Mouse (Mus musculus): Measurements from ENCODE around the gene Slc35e2.
A peak's percentile ranks its signal among the peaks of the same experiment; 100 is the strongest.
"Not testable (repeated sequence)": the region's sequence is repeated elsewhere in the genome, so short reads cannot be mapped to it uniquely, and the experiment has no call there.

Slc35e2 gene

DNA sequence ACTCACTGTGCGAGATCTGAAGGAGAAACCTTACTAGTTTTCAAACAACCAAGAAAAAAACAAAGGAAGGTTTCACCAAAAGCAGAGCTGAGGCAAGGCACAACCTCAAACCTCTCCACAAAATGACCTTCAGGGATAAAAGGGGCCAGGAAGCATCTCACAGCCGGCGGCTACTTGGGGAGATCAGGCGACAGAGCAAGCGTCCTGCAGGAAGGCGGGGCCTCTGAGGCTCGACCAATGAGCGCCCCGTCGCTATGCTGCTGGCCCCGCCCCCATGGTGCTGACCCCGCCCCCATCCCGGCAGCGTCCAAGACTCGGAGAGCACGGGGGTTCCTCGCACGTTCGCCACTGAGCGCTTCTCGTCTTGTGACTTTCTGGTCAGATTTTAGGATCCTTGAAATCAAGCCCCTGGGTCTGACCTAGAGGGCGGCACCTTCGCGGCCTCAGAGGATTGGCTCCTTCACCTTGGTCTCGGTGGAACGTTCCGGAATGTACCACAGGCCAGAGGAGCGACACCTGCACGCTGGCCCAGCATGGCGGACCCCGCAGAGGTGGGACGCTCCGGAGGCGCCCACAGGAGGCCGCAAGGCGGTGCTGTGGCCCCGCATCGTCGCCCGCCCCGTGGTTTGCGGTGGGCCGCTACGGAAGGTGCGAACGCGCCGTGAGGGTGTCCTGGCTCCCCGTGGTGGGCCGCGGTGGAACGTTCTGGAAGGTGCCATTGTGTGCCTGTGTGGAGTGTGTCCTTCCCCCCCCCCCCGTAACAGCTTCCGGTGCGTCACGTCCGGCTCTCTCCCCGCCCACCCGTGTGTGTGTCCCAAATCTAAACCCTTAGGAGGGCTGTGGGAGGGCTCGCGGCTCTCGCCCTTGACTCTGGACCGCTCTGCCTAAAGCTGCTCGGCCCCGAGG is at the start of gene Slc35e2:
Slc35e2 (plus strand) TSS at position 326 of the 906 bp plus-strand sequence.
- peak; percentile 96 for DNase-seq

GRCm38 (mm10) chr4:155552917-155553532 is 48.2 kb upstream of the Slc35e2 start:
- no peak for DNase-seq

DNA sequence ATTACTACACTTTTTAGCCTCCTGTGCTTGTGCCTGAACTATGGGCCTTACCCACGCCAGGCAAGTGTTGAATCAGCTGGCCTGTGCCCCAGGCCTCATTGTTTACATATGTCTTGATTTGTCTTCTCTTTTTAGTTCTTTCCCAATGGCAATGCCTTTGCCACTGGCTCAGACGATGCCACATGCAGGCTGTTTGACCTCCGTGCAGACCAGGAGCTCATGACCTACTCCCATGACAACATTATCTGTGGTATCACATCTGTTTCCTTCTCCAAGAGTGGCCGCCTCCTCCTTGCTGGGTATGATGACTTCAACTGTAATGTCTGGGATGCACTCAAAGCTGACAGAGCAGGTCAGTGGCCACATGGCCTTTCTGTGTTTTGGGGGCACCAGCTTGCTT is 46.3 kb upstream of the Slc35e2 start:
- no peak for DNase-seq

- no peak for DNase-seq
Observed at GRCm38 (mm10) chr4:155555464-155555863, 45.8 kb upstream of the Slc35e2 start.

DNA sequence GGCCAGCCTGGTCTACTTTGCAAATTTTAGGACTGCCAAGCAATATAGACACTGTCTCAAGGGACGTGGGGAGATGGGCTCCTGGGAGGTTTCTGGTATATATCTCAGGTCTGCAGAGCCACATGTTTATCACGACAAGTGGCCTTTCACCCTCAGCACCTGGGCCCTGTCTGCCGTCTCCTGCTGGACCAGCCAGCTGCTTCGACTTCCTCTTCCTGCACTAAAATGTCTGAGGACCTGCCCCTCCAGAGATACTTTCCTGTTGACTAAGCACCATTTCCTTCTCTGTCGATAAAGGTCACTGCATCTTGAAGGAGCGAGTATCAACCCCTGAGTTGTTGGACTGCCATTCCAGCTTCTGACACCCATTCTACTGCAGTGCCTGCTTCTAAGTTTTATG is 41.8 kb upstream of the Slc35e2 start:
- DNase-seq: no peak

- no peak for DNase-seq
Observed at GRCm38 (mm10) chr4:155560932-155561331, 40.3 kb upstream of the Slc35e2 start.

DNA sequence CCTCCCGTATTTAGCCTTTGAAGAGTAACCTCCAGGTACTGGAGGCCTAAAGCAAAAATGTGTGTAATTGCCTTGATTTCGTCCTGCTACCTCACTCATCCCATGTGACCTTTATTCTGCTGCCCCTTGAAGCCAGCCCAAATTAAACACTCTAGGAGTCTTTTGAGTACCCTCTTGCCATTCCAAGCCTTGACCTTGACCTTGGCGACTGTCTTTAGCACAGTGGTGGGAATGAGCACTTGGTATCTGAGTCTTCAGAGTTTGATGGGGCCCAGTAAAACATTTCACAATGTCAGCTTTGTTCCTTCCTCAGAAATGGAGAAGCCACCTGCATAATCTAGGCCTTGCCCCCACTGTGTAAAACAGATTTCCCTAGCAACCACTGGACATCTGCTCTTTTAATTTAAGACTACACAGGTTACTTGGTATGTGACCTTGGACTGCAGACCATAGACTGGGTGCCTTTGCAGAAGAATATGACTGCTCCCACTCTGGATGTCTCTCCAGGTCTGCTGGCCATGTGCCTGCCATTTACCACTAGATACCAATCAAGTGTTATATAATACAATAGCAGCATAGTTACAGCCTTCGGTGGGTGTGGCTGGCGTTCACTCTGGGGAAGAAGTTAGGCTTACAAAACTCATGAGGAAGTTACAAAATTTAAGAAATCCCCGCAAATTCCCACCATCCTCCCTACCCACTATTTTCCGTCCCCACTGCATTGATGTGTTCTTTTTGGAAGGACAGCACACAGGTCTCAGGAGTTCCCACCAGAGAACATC is 39.4 kb upstream of the Slc35e2 start, which contains the start of gene Nadk:
Nadk (plus strand) TSS at position 718 of the 782 bp plus-strand sequence.
- DNase-seq: peak; percentile 22

GRCm38 (mm10) chr4:155562725-155563399 is 38.4 kb upstream of the Slc35e2 start:
- DNase-seq: peak; percentile 60

- DNase-seq: peak; percentile 98
Observed at GRCm38 (mm10) chr4:155563400-155564231, 37.6 kb upstream of the Slc35e2 start.

- no peak for DNase-seq
Observed at GRCm38 (mm10) chr4:155564315-155565069, 36.7 kb upstream of the Slc35e2 start.

DNA sequence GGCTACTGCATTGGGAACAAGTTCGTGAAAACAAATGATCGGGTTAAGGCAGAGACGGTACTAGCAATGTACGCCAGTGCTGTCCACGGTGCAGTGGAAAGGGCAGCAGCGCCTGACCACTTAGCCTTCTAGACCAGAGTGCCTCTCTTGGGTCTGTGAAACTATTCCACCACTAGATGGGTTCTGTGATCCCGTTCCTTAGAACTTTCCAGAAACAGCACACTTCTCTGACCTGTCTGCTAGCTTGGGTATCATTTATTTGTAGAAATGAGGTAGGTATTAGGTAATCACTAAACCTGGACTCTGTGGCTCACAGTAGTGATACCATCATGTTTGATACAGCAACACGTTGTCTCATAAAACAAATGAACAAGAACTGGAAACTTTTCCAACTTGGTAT is 34.7 kb upstream of the Slc35e2 start:
- no peak for DNase-seq

GRCm38 (mm10) chr4:155568170-155568569 is 33.0 kb upstream of the Slc35e2 start:
- peak; percentile 39 for DNase-seq

- DNase-seq: no peak
Observed at GRCm38 (mm10) chr4:155568632-155569370, 32.4 kb upstream of the Slc35e2 start.

DNA sequence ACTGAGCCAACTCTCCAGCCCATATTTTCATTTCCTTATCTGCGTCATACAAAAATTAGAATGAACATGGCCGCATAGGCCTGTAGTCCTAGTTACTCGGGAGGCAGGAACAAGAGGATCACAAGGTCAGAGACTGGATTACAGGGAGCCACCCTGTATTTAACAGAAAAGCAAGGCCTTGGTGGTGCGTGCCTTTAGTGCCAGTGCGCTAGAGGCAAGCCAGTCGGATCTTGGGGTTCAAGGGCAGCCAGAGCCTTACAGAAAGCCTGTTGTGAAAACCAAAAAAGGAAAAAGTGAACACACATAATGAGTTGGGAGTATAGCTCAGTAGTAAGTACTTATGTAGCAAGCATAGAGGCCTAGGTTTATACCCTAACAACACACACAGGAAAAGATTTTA is 31.4 kb upstream of the Slc35e2 start:
- no peak for DNase-seq

- DNase-seq: not testable (repeated sequence)
Observed at GRCm38 (mm10) chr4:155570315-155570714, 30.9 kb upstream of the Slc35e2 start.

GRCm38 (mm10) chr4:155571442-155571841 is 29.8 kb upstream of the Slc35e2 start:
- DNase-seq: no peak

DNA sequence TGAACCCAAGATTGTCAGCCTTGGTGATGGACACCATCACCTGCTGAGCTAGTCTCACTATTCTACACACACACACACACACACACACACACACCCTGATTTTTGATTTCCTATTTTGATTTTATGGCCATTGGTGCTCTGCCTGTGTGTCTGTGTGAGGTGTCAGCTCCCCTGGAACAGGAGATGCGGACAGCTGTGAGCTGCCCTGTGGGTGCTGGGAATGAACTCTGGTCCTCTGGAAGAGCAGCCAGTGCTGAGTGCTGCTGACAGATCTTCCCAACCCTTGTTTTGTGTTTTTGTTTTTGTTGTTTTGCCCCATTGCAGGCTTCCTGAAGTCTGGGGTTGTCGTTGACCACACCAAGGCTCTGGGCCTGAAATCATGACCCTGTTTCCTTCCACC is 28.1 kb upstream of the Slc35e2 start:
- no peak for DNase-seq

GRCm38 (mm10) chr4:155573876-155574275 is 27.3 kb upstream of the Slc35e2 start:
- DNase-seq: no peak

DNA sequence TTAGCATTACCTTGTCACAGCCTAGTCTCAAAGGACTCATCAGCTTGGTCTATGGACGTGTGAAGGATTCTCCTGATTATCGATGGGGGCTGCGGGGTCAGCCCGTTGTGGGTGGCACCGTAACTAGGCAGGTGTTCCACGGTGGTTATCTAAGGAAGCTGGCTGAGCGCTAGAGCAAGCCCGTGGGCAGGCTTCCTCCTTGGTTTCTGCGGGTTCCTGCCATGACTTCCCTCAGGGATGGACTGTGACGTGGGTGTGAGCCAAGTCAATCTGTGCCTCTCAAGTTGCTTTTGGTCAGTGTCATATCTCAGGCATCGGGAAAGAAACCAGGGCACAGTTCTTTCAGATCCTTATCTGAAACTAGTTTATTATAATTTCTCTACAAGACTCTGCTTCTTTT is 26.3 kb upstream of the Slc35e2 start:
- no peak for DNase-seq

GRCm38 (mm10) chr4:155575521-155575920 is 25.7 kb upstream of the Slc35e2 start:
- no peak for DNase-seq
